Mouse (Mus musculus): ENCODE data around the gene Frmd4a. TPM values are rescaled to one million over a fixed set of nuclear protein-coding genes. Genes with fewer than 3 reads are reported as not detected.

The Frmd4a gene
- polyA plus RNA-seq, 1 experiment from 2014 or later = 51.5 TPM

- 12% methylated on average over 2 of the region's 2 CpGs for WGBS
- no peaks in the 10 kb centered on the region for H3K4me1 ChIP-seq
- peak overlapping the region; percentile 11; the same call in 1 of the 2 replicates for H3K27ac ChIP-seq (replicated peaks)
- no peak overlapping the region for H3K4me2 ChIP-seq
- H3K9me3 ChIP-seq (replicated peaks) = no peaks in the 10 kb centered on the region
- H3K27me3 ChIP-seq (replicated peaks) = no peaks in the 10 kb centered on the region
- peak; percentile 74 for ATAC-seq (ENCODE audit: low FRiP score)
- no peak overlapping the region for H3K4me3 ChIP-seq (replicated peaks)
- H3K9ac ChIP-seq (replicated peaks) = no peak overlapping the region
- H3K36me3 ChIP-seq = no peaks in the 10 kb centered on the region
Observed at GRCm38 (mm10) chr2:4060675-4061074, 43.2 kb downstream of the Frmd4a start.

- peak; percentile 78 for ATAC-seq (ENCODE audit: low FRiP score)
- Histone ChIP-seq H3K9ac (replicated peaks) (no peak overlapping the region), H3K4me3 (replicated peaks) (no peak overlapping the region), H3K9me3 (replicated peaks) (no peaks in the 10 kb centered on the region), H3K27ac (replicated peaks) (0 out of 2 replicates have a peak overlapping the region, but pooled peaks have one; percentile 23), H3K4me1 (peaks cover 11% of the 10 kb centered on the region), H3K27me3 (replicated peaks) (no peaks in the 10 kb centered on the region), H3K36me3 (no peaks in the 10 kb centered on the region), H3K4me2 (no peak overlapping the region)
- WGBS = 41% methylated on average over 7 of the region's 7 CpGs
Observed at GRCm38 (mm10) chr2:4071831-4072230, 54.3 kb downstream of the Frmd4a start.

- H3K36me3 ChIP-seq = no peaks in the 10 kb centered on the region
- no peaks in the 10 kb centered on the region for H3K9me3 ChIP-seq (replicated peaks)
- no peak overlapping the region for H3K27ac ChIP-seq (replicated peaks)
- no peak for ATAC-seq (ENCODE audit: low FRiP score)
- H3K4me2 ChIP-seq = no peak overlapping the region
- H3K27me3 ChIP-seq (replicated peaks) = no peaks in the 10 kb centered on the region
- no peak overlapping the region for H3K9ac ChIP-seq (replicated peaks)
- 80% methylated on average over 6 of the region's 6 CpGs for WGBS
- H3K4me1 ChIP-seq = no peaks in the 10 kb centered on the region
- H3K4me3 ChIP-seq (replicated peaks) = no peak overlapping the region
Observed at GRCm38 (mm10) chr2:4083877-4084276, 66.4 kb downstream of the Frmd4a start.

GRCm38 (mm10) chr2:4097601-4098000, 80.1 kb downstream of the Frmd4a start:
- H3K36me3 ChIP-seq = no peaks in the 10 kb centered on the region
- H3K4me1 ChIP-seq = peaks cover 22% of the 10 kb centered on the region
- no peak overlapping the region for H3K27ac ChIP-seq (replicated peaks)
- H3K9me3 ChIP-seq (replicated peaks) = no peaks in the 10 kb centered on the region
- 94% methylated on average over 1 of the region's 1 CpGs for WGBS
- no peak overlapping the region for H3K4me3 ChIP-seq (replicated peaks)
- H3K27me3 ChIP-seq (replicated peaks) = no peaks in the 10 kb centered on the region
- H3K4me2 ChIP-seq = no peak overlapping the region
- ATAC-seq (ENCODE audit: low FRiP score) = no peak
- no peak overlapping the region for H3K9ac ChIP-seq (replicated peaks)

- peak; percentile 67 for ATAC-seq (ENCODE audit: low FRiP score)
- 37% methylated on average over 8 of the region's 8 CpGs for WGBS
- H3K4me2 ChIP-seq = no peak overlapping the region
- no peaks in the 10 kb centered on the region for H3K9me3 ChIP-seq (replicated peaks)
- H3K9ac ChIP-seq (replicated peaks) = no peak overlapping the region
- no peaks in the 10 kb centered on the region for H3K27me3 ChIP-seq (replicated peaks)
- H3K27ac ChIP-seq (replicated peaks) = peak overlapping the region; percentile 56
- H3K36me3 ChIP-seq = no peaks in the 10 kb centered on the region
- H3K4me3 ChIP-seq (replicated peaks) = no peak overlapping the region
- peaks cover 22% of the 10 kb centered on the region for H3K4me1 ChIP-seq
Observed at GRCm38 (mm10) chr2:4098948-4099776, 81.6 kb downstream of the Frmd4a start.

- Histone ChIP-seq H3K27ac (replicated peaks) (peak overlapping the region; percentile 56), H3K27me3 (replicated peaks) (no peaks in the 10 kb centered on the region), H3K4me3 (replicated peaks) (no peak overlapping the region), H3K4me1 (peaks cover 22% of the 10 kb centered on the region), H3K4me2 (no peak overlapping the region), H3K9ac (replicated peaks) (no peak overlapping the region), H3K36me3 (no peaks in the 10 kb centered on the region), H3K9me3 (replicated peaks) (no peaks in the 10 kb centered on the region)
- peak; percentile 7; the same call in 1 of the 2 replicates for ATAC-seq (ENCODE audit: low FRiP score)
Observed at GRCm38 (mm10) chr2:4099777-4100104, 82.2 kb downstream of the Frmd4a start.

- no peaks in the 10 kb centered on the region for H3K36me3 ChIP-seq
- no peaks in the 10 kb centered on the region for H3K9me3 ChIP-seq (replicated peaks)
- H3K4me1 ChIP-seq = peaks cover 22% of the 10 kb centered on the region
- no peak overlapping the region for H3K4me3 ChIP-seq (replicated peaks)
- no peak for ATAC-seq (ENCODE audit: low FRiP score)
- no peaks in the 10 kb centered on the region for H3K27me3 ChIP-seq (replicated peaks)
- H3K9ac ChIP-seq (replicated peaks) = no peak overlapping the region
- H3K27ac ChIP-seq (replicated peaks) = no peak overlapping the region
- 59% methylated on average over 2 of the region's 2 CpGs for WGBS
- no peak overlapping the region for H3K4me2 ChIP-seq
Observed at GRCm38 (mm10) chr2:4101370-4101769, 83.9 kb downstream of the Frmd4a start.

- ATAC-seq (ENCODE audit: low FRiP score) = no peak
- no peaks in the 10 kb centered on the region; the same call in 1 of the 2 replicates for H3K4me1 ChIP-seq
- no peak overlapping the region for H3K9ac ChIP-seq (replicated peaks)
- no peak overlapping the region for H3K4me2 ChIP-seq
- 47% methylated on average over 7 of the region's 7 CpGs for WGBS
- H3K36me3 ChIP-seq = no peaks in the 10 kb centered on the region
- no peak overlapping the region for H3K4me3 ChIP-seq (replicated peaks)
- H3K9me3 ChIP-seq (replicated peaks) = no peaks in the 10 kb centered on the region
- H3K27me3 ChIP-seq (replicated peaks) = no peaks in the 10 kb centered on the region
- H3K27ac ChIP-seq (replicated peaks) = no peak overlapping the region
Observed at GRCm38 (mm10) chr2:4113303-4113920, 95.9 kb downstream of the Frmd4a start.

GRCm38 (mm10) chr2:4119678-4120458, 102.4 kb downstream of the Frmd4a start:
- WGBS = 25% methylated on average over 9 of the region's 9 CpGs
- Histone ChIP-seq H3K9ac (replicated peaks) (no peak overlapping the region), H3K9me3 (replicated peaks) (no peaks in the 10 kb centered on the region), H3K36me3 (no peaks in the 10 kb centered on the region), H3K4me3 (replicated peaks) (no peak overlapping the region), H3K4me1 (peaks cover 10% of the 10 kb centered on the region), H3K27ac (replicated peaks) (peak overlapping the region; percentile 11; the same call in 1 of the 2 replicates), H3K27me3 (replicated peaks) (no peaks in the 10 kb centered on the region), H3K4me2 (no peak overlapping the region)
- peak; percentile 52; the same call in 1 of the 2 replicates for ATAC-seq (ENCODE audit: low FRiP score)

GRCm38 (mm10) chr2:4131216-4131615, 113.7 kb downstream of the Frmd4a start:
- Histone ChIP-seq H3K36me3 (no peaks in the 10 kb centered on the region), H3K9ac (replicated peaks) (no peak overlapping the region), H3K27ac (replicated peaks) (no peak overlapping the region), H3K4me1 (no peaks in the 10 kb centered on the region), H3K27me3 (replicated peaks) (no peaks in the 10 kb centered on the region), H3K4me3 (replicated peaks) (no peak overlapping the region), H3K4me2 (no peak overlapping the region), H3K9me3 (replicated peaks) (no peaks in the 10 kb centered on the region)
- ATAC-seq (ENCODE audit: low FRiP score) = no peak
- WGBS = 79% methylated on average over 4 of the region's 4 CpGs

- Histone ChIP-seq H3K4me2 (no peak overlapping the region), H3K4me1 (peaks cover 7% of the 10 kb centered on the region; the same call in 1 of the 2 replicates), H3K9ac (replicated peaks) (no peak overlapping the region), H3K27me3 (replicated peaks) (no peaks in the 10 kb centered on the region), H3K27ac (replicated peaks) (no peak overlapping the region), H3K36me3 (no peaks in the 10 kb centered on the region), H3K9me3 (replicated peaks) (no peaks in the 10 kb centered on the region), H3K4me3 (replicated peaks) (no peak overlapping the region)
- 78% methylated on average over 3 of the region's 3 CpGs for WGBS
- no peak for ATAC-seq (ENCODE audit: low FRiP score)
Observed at GRCm38 (mm10) chr2:4137493-4137892, 120.0 kb downstream of the Frmd4a start.
